Mouse (Mus musculus) cortical plate, adult 2 months (tissue): ENCODE data around the gene Prkacb. TPM values are rescaled to one million over a fixed set of nuclear protein-coding genes. Genes with fewer than 3 reads are reported as not detected.

Experiments
- H3K27ac ChIP-seq: fragments of 200-500 bp; 2 replicates; pipeline ENCODE4 v1.5.1; 2012; ENCODE audit warnings: low read length, control low read depth, inconsistent platforms; ENCODE audit not compliant: insufficient read depth
- H3K4me1 ChIP-seq: fragments of 200-500 bp; 2 replicates; pipeline ENCODE4 v1.6.1; 2011; ENCODE audit warnings: low read length; ENCODE audit not compliant: control insufficient read depth, insufficient read depth
- H3K4me3 ChIP-seq: fragments of 200-500 bp; 2 replicates; pipeline ENCODE4 v1.5.1; 2011; ENCODE audit warnings: mild to moderate bottlenecking, low read length, control low read depth; ENCODE audit not compliant: insufficient read depth
- CTCF ChIP-seq: fragments of 200-500 bp; IDR thresholded peaks from 2 replicates; pipeline ENCODE4 v1.5.1; 2011; ENCODE audit warnings: mild to moderate bottlenecking, control low read depth, low read length; ENCODE audit not compliant: insufficient read depth; ENCODE audit errors: extremely low read depth
- POLR2A ChIP-seq: fragments of 200-500 bp; IDR thresholded peaks from 2 replicates; pipeline ENCODE4 v1.6.1; 2011; ENCODE audit warnings: mild to moderate bottlenecking, low read length, control low read depth; ENCODE audit not compliant: insufficient read depth; ENCODE audit errors: extremely low read depth
- polyA plus RNA-seq: library from polyadenylated mRNA; depleted of rRNA; stranded (reverse); fragments of >200 nt; gene quantifications from 2 replicates; pipeline ENCODE4 v1.2.3, GENCODE M21; 2012

Prkacb gene
- polyA plus RNA-seq, 1 experiment, result 258 TPM

- H3K4me1 ChIP-seq, result peaks cover 2% of the 10 kb centered on the region; the same call in 1 of the 2 replicates
- TF ChIP-seq CTCF (no peak), POLR2A (no peak)
- no peak overlapping the region for H3K27ac ChIP-seq
- H3K4me3 ChIP-seq, result no peak overlapping the region
Measured at GRCm38 (mm10) chr3:146780241-146780640, 32.5 kb downstream of the Prkacb start.

- TF ChIP-seq POLR2A, result no peak
Measured at GRCm38 (mm10) chr3:146778913-146779312, 33.9 kb downstream of the Prkacb start.

GRCm38 (mm10) chr3:146778451-146778850 lies 34.3 kb downstream of the Prkacb start:
- TF ChIP-seq CTCF (no peak), POLR2A (no peak)
- Histone ChIP-seq H3K4me1 (peaks cover 2% of the 10 kb centered on the region; the same call in 1 of the 2 replicates), H3K27ac (no peak overlapping the region), H3K4me3 (no peak overlapping the region)

More at GRCm38 (mm10) chr3:146778913-146779312, 33.9 kb downstream of the Prkacb start:
- peaks cover 2% of the 10 kb centered on the region; the same call in 1 of the 2 replicates for H3K4me1 ChIP-seq
- H3K27ac ChIP-seq, result no peak overlapping the region
- H3K4me3 ChIP-seq, result no peak overlapping the region

GRCm38 (mm10) chr3:146776711-146777110 lies 36.1 kb downstream of the Prkacb start:
- TF ChIP-seq CTCF (no peak), POLR2A (no peak)
- Histone ChIP-seq H3K4me1 (peaks cover 2% of the 10 kb centered on the region; the same call in 1 of the 2 replicates), H3K4me3 (no peak overlapping the region), H3K27ac (no peak overlapping the region)

- Histone ChIP-seq H3K27ac (peak overlapping the region; percentile 16; the same call in 1 of the 2 replicates), H3K4me1 (peaks cover 8% of the 10 kb centered on the region; the same call in 1 of the 2 replicates), H3K4me3 (peak overlapping the region; percentile 53)
- no peak for TF ChIP-seq POLR2A
- no peak for TF ChIP-seq CTCF
Measured at GRCm38 (mm10) chr3:146770853-146771252, 41.9 kb downstream of the Prkacb start.

GRCm38 (mm10) chr3:146769940-146770659 lies 42.7 kb downstream of the Prkacb start:
- TF ChIP-seq CTCF (no peak), POLR2A (peak; percentile 91)
- peak overlapping the region; percentile 53 for H3K4me3 ChIP-seq
- peaks cover 8% of the 10 kb centered on the region; the same call in 1 of the 2 replicates for H3K4me1 ChIP-seq
- H3K27ac ChIP-seq, result peak overlapping the region; percentile 90

GRCm38 (mm10) chr3:146769569-146769939 lies 43.2 kb downstream of the Prkacb start:
- Histone ChIP-seq H3K4me3 (peak overlapping the region; percentile 53), H3K27ac (peak overlapping the region; percentile 90), H3K4me1 (peaks cover 8% of the 10 kb centered on the region; the same call in 1 of the 2 replicates)
- TF ChIP-seq POLR2A (no peak), CTCF (no peak)

GRCm38 (mm10) chr3:146768921-146769320 lies 43.9 kb downstream of the Prkacb start:
- Histone ChIP-seq H3K4me1 (peaks cover 8% of the 10 kb centered on the region; the same call in 1 of the 2 replicates), H3K27ac (peak overlapping the region; percentile 14; the same call in 1 of the 2 replicates), H3K4me3 (peak overlapping the region; percentile 53)
- TF ChIP-seq POLR2A (peak; percentile 58), CTCF (no peak)

- Histone ChIP-seq H3K4me1 (peaks cover 8% of the 10 kb centered on the region; the same call in 1 of the 2 replicates), H3K27ac (peak overlapping the region; percentile 47; the same call in 1 of the 2 replicates), H3K4me3 (peak overlapping the region; percentile 53)
- TF ChIP-seq CTCF, result no peak
- TF ChIP-seq POLR2A, result peak; percentile 65
Measured at GRCm38 (mm10) chr3:146768360-146768759, 44.4 kb downstream of the Prkacb start.

- H3K27ac ChIP-seq, result peak overlapping the region; percentile 74
- peaks cover 10% of the 10 kb centered on the region; the same call in 1 of the 2 replicates for H3K4me1 ChIP-seq
- TF ChIP-seq CTCF, result no peak
- peak; percentile 29; the same call in 1 of the 2 replicates for TF ChIP-seq POLR2A
- H3K4me3 ChIP-seq, result peak overlapping the region; percentile 53
Measured at GRCm38 (mm10) chr3:146766701-146767181, 46.0 kb downstream of the Prkacb start.
